Mouse (Mus musculus) heart, postnatal 0 days (tissue): ENCODE data around the gene Ddx18.

Experiments used
- CTCF ChIP-seq: IDR thresholded peaks from 2 replicates; pipeline ENCODE4 v1.5.1; 2016; ENCODE audit warnings: antibody characterized with exemption, control low read depth, low read depth
- EP300 ChIP-seq: IDR thresholded peaks from 2 replicates; pipeline ENCODE4 v1.6.1; 2016; ENCODE audit warnings: antibody characterized with exemption, low read depth

DNA sequence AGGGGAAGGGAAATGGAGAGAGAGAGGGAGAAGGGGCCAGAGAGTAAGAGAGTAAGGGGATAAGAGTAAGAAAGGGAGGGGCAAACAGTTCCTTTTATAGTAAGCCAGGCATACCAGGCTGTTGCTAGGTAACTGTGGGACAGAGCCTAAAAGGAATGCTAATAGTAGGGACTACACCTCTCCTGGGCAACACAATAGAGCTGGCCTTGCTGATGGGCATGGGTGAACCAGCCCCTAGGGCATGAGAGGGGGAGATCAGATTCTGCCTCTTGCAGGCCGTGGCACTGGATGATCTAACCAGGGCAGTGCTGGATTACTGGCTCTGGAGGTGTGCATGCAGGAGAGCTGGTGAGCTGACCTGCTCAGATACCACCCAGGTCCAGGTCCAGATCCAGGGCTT, 9.7 kb upstream of the Ddx18 start:
- no peak for TF ChIP-seq EP300
- no peak for TF ChIP-seq CTCF
